Mouse (Mus musculus): Measurements from ENCODE around the gene Jmjd6.

- TF ChIP-seq POLR2A (IDR thresholded peaks at IDR 0.05; ENCODE audit: borderline replicate concordance, insufficient read depth, low read length), result no peak
- no peak for TF ChIP-seq CTCF (IDR thresholded peaks at IDR 0.05; ENCODE audit: borderline replicate concordance, insufficient read depth, low read depth, low read length)
These were observed 35.7 kb downstream of the Jmjd6 start for GRCm38 (mm10) chr11:116807526-116807925.

Measured in cerebellum, adult 2 months (tissue).